Comparison of ENCODE assay signal across 8 mouse cellular contexts in genomic region chr11:22287513-22287900, GRCm38 (mm10). TPM values are rescaled to one million over a fixed set of nuclear protein-coding genes. Genes with fewer than 3 reads are reported as not detected.
DNase-seq lines count a peak whose midpoint lies in the region; ATAC-seq and TF ChIP-seq lines count a peak whose summit lies in the region.

No protein-coding gene starts in this region.

- peak overlapping the region; percentile 96 for H3K27ac ChIP-seq in left cerebral cortex, adult 2 months
- peak overlapping the region; percentile 97 for H3K27ac ChIP-seq in embryonic facial prominence, embryonic 13.5 days
- H3K27ac ChIP-seq in limb, embryonic 10.5 days: peak overlapping the region; percentile 88
- peak overlapping the region; percentile 93 for H3K27ac ChIP-seq in neural tube, embryonic 14.5 days (ENCODE audit: low read depth, low read length)

- H3K4me2 ChIP-seq in embryonic facial prominence, embryonic 13.5 days: peak overlapping the region; percentile 70
- H3K4me2 ChIP-seq in neural tube, embryonic 14.5 days (ENCODE audit: low read depth, low read length): peak overlapping the region; percentile 84

- ATAC-seq in embryonic facial prominence, embryonic 13.5 days (ENCODE audit: insufficient number of reproducible peaks, insufficient read depth, low FRiP score, low TSS enrichment, low read depth): no peak
- no peak; the same call in 1 of the 2 replicates for ATAC-seq in neural tube, embryonic 14.5 days (ENCODE audit: low read depth)

- TF ChIP-seq CTCF in left cerebral cortex, adult 2 months (IDR thresholded peaks at IDR 0.05): no peak

- H3K36me3 ChIP-seq in embryonic facial prominence, embryonic 13.5 days: peaks cover 11% of the 10 kb centered on the region
- H3K36me3 ChIP-seq in limb, embryonic 10.5 days: 0 out of 2 replicates have a peak, but pooled peaks cover 9% of the 10 kb centered on the region
- no peaks in the 10 kb centered on the region for H3K36me3 ChIP-seq in neural tube, embryonic 14.5 days (ENCODE audit: control insufficient read depth, insufficient read depth, low read length)

- 0% methylated on average over 6 of the region's 6 CpGs for WGBS in embryonic facial prominence, embryonic 13.5 days
- 2% methylated on average over 6 of the region's 6 CpGs for WGBS in limb, embryonic 10.5 days
- 4% methylated on average over 6 of the region's 6 CpGs for WGBS in neural tube, embryonic 14.5 days

- H3K9ac ChIP-seq in embryonic facial prominence, embryonic 13.5 days: peak overlapping the region; percentile 77
- peak overlapping the region; percentile 71 for H3K9ac ChIP-seq in neural tube, embryonic 14.5 days (replicated peaks; ENCODE audit: low read depth, low read length)

- H3K27me3 ChIP-seq in embryonic facial prominence, embryonic 13.5 days: no peaks in the 10 kb centered on the region
- H3K27me3 ChIP-seq in limb, embryonic 10.5 days (ENCODE audit: low read depth, poor library complexity, severe bottlenecking): no peaks in the 10 kb centered on the region
- H3K27me3 ChIP-seq in neural tube, embryonic 14.5 days (ENCODE audit: control insufficient read depth, insufficient read depth, low read length): no peaks in the 10 kb centered on the region

- no peaks in the 10 kb centered on the region for H3K9me3 ChIP-seq in embryonic facial prominence, embryonic 13.5 days
- no peaks in the 10 kb centered on the region for H3K9me3 ChIP-seq in limb, embryonic 10.5 days (replicated peaks)
- H3K9me3 ChIP-seq in neural tube, embryonic 14.5 days (ENCODE audit: control insufficient read depth, low read length): no peaks in the 10 kb centered on the region

- intact Hi-C loops in left cerebral cortex, adult 2 months (cut with DNase I): loop anchor here (2.0 to 5.0 kb wide), 7 partner anchors 65 to 685 kb away; partner anchors contain the start of genes Tmem17 and Zrsr1

- no peak for DNase-seq in left cerebral cortex, adult 2 months (ENCODE audit: extremely low spot score in 1 of 2, low spot score in 2 of 2)
- DNase-seq in left cerebral cortex, adult 18-20 months (ENCODE audit: low spot score in 2 of 2): no peak
- DNase-seq in limb, embryonic 10.5 days (ENCODE audit: low spot score): no peak
- DNase-seq in thymus, postnatal 25 days: no peak
- no peak for DNase-seq in right cerebral cortex, postnatal 10 days (ENCODE audit: low spot score in 2 of 2)
- DNase-seq in kidney, adult 9 months: no peak

- H3K4me1 ChIP-seq in embryonic facial prominence, embryonic 13.5 days: peaks cover 27% of the 10 kb centered on the region
- H3K4me1 ChIP-seq in limb, embryonic 10.5 days: peaks cover 19% of the 10 kb centered on the region
- peaks cover 32% of the 10 kb centered on the region for H3K4me1 ChIP-seq in neural tube, embryonic 14.5 days (ENCODE audit: control insufficient read depth, insufficient read depth, low read length)

- peak overlapping the region; percentile 88 for H3K4me3 ChIP-seq in left cerebral cortex, adult 2 months
- H3K4me3 ChIP-seq in embryonic facial prominence, embryonic 13.5 days: peak overlapping the region; percentile 74
- peak overlapping the region; percentile 87 for H3K4me3 ChIP-seq in limb, embryonic 10.5 days
- H3K4me3 ChIP-seq in neural tube, embryonic 14.5 days (ENCODE audit: low read depth, low read length): peak overlapping the region; percentile 57

RNA-seq across cellular contexts. Expression of gene Ehbp1, which starts 54.6 kb away (rescaled TPM):
- 10 to 100 TPM; 55.0 to 57.8 TPM for total RNA-seq in left cerebral cortex, adult 2 months (2021)
- 10 to 100 TPM; 50.0 to 55.6 TPM for total RNA-seq in left cerebral cortex, adult 18-20 months (2021)
- 17.6 and 19.3 TPM in 2 replicates for polyA plus RNA-seq in embryonic facial prominence, embryonic 13.5 days (2015; fragmentation: Nextera tagmentation; extraction: Ambion mirVana)
- 5.9 and 7.9 TPM in 2 replicates for polyA plus RNA-seq in limb, embryonic 10.5 days (2016; fragmentation: Nextera tagmentation; extraction: Ambion mirVana)
- polyA plus RNA-seq in neural tube, embryonic 14.5 days (2014; fragmentation: Nextera tagmentation; extraction: Ambion mirVana): 24.6 and 35.2 TPM in 2 replicates
